Mouse (Mus musculus) ES-Bruce4 (cell line): ENCODE results near the gene Fam92b. TPM values are rescaled to one million over a fixed set of nuclear protein-coding genes. Genes with fewer than 3 reads are reported as not detected.

Experiments
- H3K27ac ChIP-seq: 2 replicates; pipeline ENCODE4 v1.5.1; 2012; ENCODE audit warnings: low read length, inconsistent platforms; ENCODE audit not compliant: insufficient read depth
- H3K27me3 ChIP-seq: 2 replicates; pipeline ENCODE4 v1.6.1; 2012; ENCODE audit warnings: mild to moderate bottlenecking, low read length, inconsistent platforms; ENCODE audit not compliant: control insufficient read depth, poor library complexity, insufficient read depth, severe bottlenecking
- H3K36me3 ChIP-seq: 2 replicates; pipeline ENCODE4 v1.6.1; 2012; ENCODE audit warnings: inconsistent platforms, mild to moderate bottlenecking, low read length, moderate library complexity; ENCODE audit not compliant: control insufficient read depth, poor library complexity, insufficient read depth, severe bottlenecking
- H3K4me1 ChIP-seq: one replicate; pipeline ENCODE4 v1.8.1; 2011; ENCODE audit warnings: low read length; ENCODE audit not compliant: control insufficient read depth, insufficient read depth
- H3K4me3 ChIP-seq: 2 replicates; pipeline ENCODE4 v1.5.1; 2011; ENCODE audit warnings: low read depth, mild to moderate bottlenecking, low read length
- H3K9ac ChIP-seq: 2 replicates; pipeline ENCODE4 v1.6.1; 2012; ENCODE audit warnings: low read depth, mild to moderate bottlenecking, inconsistent platforms; ENCODE audit not compliant: poor library complexity, severe bottlenecking
- H3K9me3 ChIP-seq: replicated peaks from 2 replicates; pipeline ENCODE4 v1.6.1; 2012; ENCODE audit warnings: mild to moderate bottlenecking, low read length, inconsistent platforms; ENCODE audit not compliant: control insufficient read depth, poor library complexity, insufficient read depth, severe bottlenecking
- CTCF ChIP-seq: IDR thresholded peaks from one replicate; pipeline ENCODE4 v1.8.1; 2011; ENCODE audit warnings: low read depth, low read length
- EP300 ChIP-seq: IDR thresholded peaks from 2 replicates; pipeline ENCODE4 v1.6.1; 2011; ENCODE audit warnings: low read depth, low read length; ENCODE audit not compliant: insufficient read depth
- POLR2A ChIP-seq: IDR thresholded peaks from one replicate; pipeline ENCODE4 v1.8.1; 2011; ENCODE audit warnings: low read length; ENCODE audit not compliant: insufficient read depth
- polyA plus RNA-seq: library from polyadenylated mRNA; stranded (reverse); fragments of >200 nt; gene quantifications from 2 replicates; pipeline ENCODE4 v1.2.4, GENCODE M21; 2011; ENCODE audit warnings: low read depth; ENCODE audit not compliant: missing spikeins, insufficient read depth, insufficient read length

Fam92b gene
- polyA plus RNA-seq, 1 experiment, result not detected

GRCm38 (mm10) chr8:120215416-120216141, 38.3 kb upstream of the Fam92b start:
- H3K36me3 ChIP-seq, result no peaks in the 10 kb centered on the region
- no peaks in the 10 kb centered on the region for H3K27me3 ChIP-seq
- no peak overlapping the region for H3K9ac ChIP-seq
- no peak overlapping the region for H3K4me3 ChIP-seq
- H3K4me1 ChIP-seq, result peaks cover 4% of the 10 kb centered on the region
- H3K9me3 ChIP-seq, result no peaks in the 10 kb centered on the region
- TF ChIP-seq EP300, result no peak
- TF ChIP-seq CTCF, result no peak
- H3K27ac ChIP-seq, result no peak overlapping the region

GRCm38 (mm10) chr8:120213939-120214338, 36.7 kb upstream of the Fam92b start:
- no peaks in the 10 kb centered on the region for H3K9me3 ChIP-seq
- H3K4me1 ChIP-seq, result peaks cover 4% of the 10 kb centered on the region
- no peaks in the 10 kb centered on the region for H3K27me3 ChIP-seq
- no peaks in the 10 kb centered on the region for H3K36me3 ChIP-seq
- TF ChIP-seq CTCF (no peak), EP300 (no peak), POLR2A (no peak)
- no peak overlapping the region for H3K9ac ChIP-seq
- no peak overlapping the region for H3K27ac ChIP-seq
- no peak overlapping the region for H3K4me3 ChIP-seq

- Histone ChIP-seq H3K4me3 (no peak overlapping the region), H3K27ac (no peak overlapping the region), H3K36me3 (no peaks in the 10 kb centered on the region), H3K9me3 (no peaks in the 10 kb centered on the region), H3K4me1 (peaks cover 4% of the 10 kb centered on the region), H3K9ac (no peak overlapping the region), H3K27me3 (no peaks in the 10 kb centered on the region)
- TF ChIP-seq POLR2A (no peak), CTCF (no peak), EP300 (no peak)
These were observed 36.0 kb upstream of the Fam92b start for GRCm38 (mm10) chr8:120213229-120213628.

GRCm38 (mm10) chr8:120212596-120212995, 35.3 kb upstream of the Fam92b start:
- Histone ChIP-seq H3K4me1 (peaks cover 3% of the 10 kb centered on the region), H3K27me3 (no peaks in the 10 kb centered on the region), H3K9ac (no peak overlapping the region), H3K4me3 (no peak overlapping the region), H3K36me3 (no peaks in the 10 kb centered on the region), H3K9me3 (no peaks in the 10 kb centered on the region), H3K27ac (no peak overlapping the region)
- TF ChIP-seq POLR2A, result no peak

- Histone ChIP-seq H3K4me3 (no peak overlapping the region), H3K9ac (no peak overlapping the region), H3K27ac (no peak overlapping the region), H3K27me3 (no peaks in the 10 kb centered on the region), H3K9me3 (no peaks in the 10 kb centered on the region), H3K36me3 (no peaks in the 10 kb centered on the region), H3K4me1 (no peaks in the 10 kb centered on the region)
- TF ChIP-seq POLR2A (no peak), CTCF (peak; percentile 45)
These were observed 34.1 kb upstream of the Fam92b start for GRCm38 (mm10) chr8:120211345-120211744.

- Histone ChIP-seq H3K4me3 (no peak overlapping the region), H3K9me3 (no peaks in the 10 kb centered on the region), H3K4me1 (no peaks in the 10 kb centered on the region), H3K36me3 (no peaks in the 10 kb centered on the region), H3K9ac (no peak overlapping the region), H3K27me3 (no peaks in the 10 kb centered on the region), H3K27ac (no peak overlapping the region)
- TF ChIP-seq CTCF, result no peak
- no peak for TF ChIP-seq POLR2A
- no peak for TF ChIP-seq EP300
These were observed 30.8 kb upstream of the Fam92b start for GRCm38 (mm10) chr8:120208113-120208512.
